ENCODE assay signal across 7 mouse cellular contexts in genomic region chr9:41207130-41208104, GRCm38 (mm10). TPM values are rescaled to one million over a fixed set of nuclear protein-coding genes. Genes with fewer than 3 reads are reported as not detected.
DNase-seq lines count a peak whose midpoint lies in the region; ATAC-seq and TF ChIP-seq lines count a peak whose summit lies in the region.

No protein-coding gene starts in this region.

- no peaks in the 10 kb centered on the region for H3K36me3 ChIP-seq in embryonic facial prominence, embryonic 10.5 days (replicated peaks)
- H3K36me3 ChIP-seq in intestine, postnatal 0 days (ENCODE audit: control insufficient read depth, insufficient read depth) = no peaks in the 10 kb centered on the region
- no peaks in the 10 kb centered on the region for H3K36me3 ChIP-seq in midbrain, embryonic 12.5 days
- H3K36me3 ChIP-seq in small intestine, adult 2 months (ENCODE audit: control insufficient read depth, insufficient read depth, low read length) = no peaks in the 10 kb centered on the region

- peak overlapping the region; percentile 56 for H3K4me2 ChIP-seq in intestine, postnatal 0 days (replicated peaks; ENCODE audit: low read depth)
- peak overlapping the region; percentile 45 for H3K4me2 ChIP-seq in midbrain, embryonic 12.5 days (replicated peaks)

- H3K4me1 ChIP-seq in embryonic facial prominence, embryonic 10.5 days = peaks cover 36% of the 10 kb centered on the region
- no peaks in the 10 kb centered on the region for H3K4me1 ChIP-seq in intestine, postnatal 0 days (replicated peaks; ENCODE audit: control insufficient read depth, insufficient read depth, low read length)
- peaks cover 7% of the 10 kb centered on the region for H3K4me1 ChIP-seq in midbrain, embryonic 12.5 days
- H3K4me1 ChIP-seq in small intestine, adult 2 months (ENCODE audit: control insufficient read depth, insufficient read depth, insufficient read length, low read length) = no peaks in the 10 kb centered on the region

- TF ChIP-seq POLR2A in small intestine, adult 2 months (IDR thresholded peaks at IDR 0.05; ENCODE audit: low read depth, low read length) = no peak; the same call in 1 of the 2 replicates

- 7% methylated on average over 28 of the region's 28 CpGs for WGBS in embryonic facial prominence, embryonic 10.5 days
- 8% methylated on average over 28 of the region's 28 CpGs for WGBS in intestine, postnatal 0 days
- 9% methylated on average over 28 of the region's 28 CpGs for WGBS in midbrain, embryonic 12.5 days
- WGBS in small intestine, adult 2 months = 8% methylated on average over 28 of the region's 28 CpGs

- H3K9ac ChIP-seq in intestine, postnatal 0 days (ENCODE audit: low read depth, low read length) = peak overlapping the region; percentile 49
- H3K9ac ChIP-seq in midbrain, embryonic 12.5 days (replicated peaks) = no peak overlapping the region; the same call in 1 of the 2 replicates

- TF ChIP-seq CTCF in intestine, postnatal 0 days (IDR thresholded peaks at IDR 0.05; ENCODE audit: low read depth) = peak; percentile 91
- TF ChIP-seq CTCF in small intestine, adult 2 months (IDR thresholded peaks at IDR 0.05; ENCODE audit: extremely low read depth, insufficient read length, insufficient replicate concordance, low read depth, low read length) = peak; percentile 85; the same call in 1 of the 2 replicates

- H3K9me3 ChIP-seq in embryonic facial prominence, embryonic 10.5 days = no peaks in the 10 kb centered on the region
- H3K9me3 ChIP-seq in intestine, postnatal 0 days (ENCODE audit: control insufficient read depth) = no peaks in the 10 kb centered on the region
- no peaks in the 10 kb centered on the region for H3K9me3 ChIP-seq in midbrain, embryonic 12.5 days

- peak overlapping the region; percentile 54 for H3K4me3 ChIP-seq in embryonic facial prominence, embryonic 10.5 days
- peak overlapping the region; percentile 24 for H3K4me3 ChIP-seq in intestine, postnatal 0 days (ENCODE audit: low read depth, low read length)
- peak overlapping the region; percentile 32 for H3K4me3 ChIP-seq in midbrain, embryonic 12.5 days
- H3K4me3 ChIP-seq in small intestine, adult 2 months (ENCODE audit: low read depth, low read length) = 0 out of 2 replicates have a peak overlapping the region, but pooled peaks have one; percentile 2

- DNase-seq in adrenal gland, postnatal 10 days = peak; percentile 94
- DNase-seq in embryonic facial prominence, embryonic 10.5 days (ENCODE audit: low spot score) = peak; percentile 93
- DNase-seq in gonadal fat pad, adult 2 months (ENCODE audit: low read depth) = peak; percentile 79
- DNase-seq in left cerebral cortex, postnatal 4 days = peak; percentile 98

- intact Hi-C loops in left cerebral cortex, postnatal 4 days (cut with DNase I) = no loop called here

- peak overlapping the region; percentile 90 for H3K27ac ChIP-seq in embryonic facial prominence, embryonic 10.5 days (replicated peaks)
- H3K27ac ChIP-seq in intestine, postnatal 0 days (ENCODE audit: low read depth, low read length) = peak overlapping the region; percentile 79
- H3K27ac ChIP-seq in midbrain, embryonic 12.5 days (replicated peaks) = peak overlapping the region; percentile 83
- peak overlapping the region; percentile 45; the same call in 1 of the 2 replicates for H3K27ac ChIP-seq in small intestine, adult 2 months (ENCODE audit: insufficient read depth, low read depth, low read length)

- H3K27me3 ChIP-seq in embryonic facial prominence, embryonic 10.5 days (replicated peaks; ENCODE audit: low read depth, poor library complexity, severe bottlenecking) = no peaks in the 10 kb centered on the region
- H3K27me3 ChIP-seq in intestine, postnatal 0 days (replicated peaks; ENCODE audit: control insufficient read depth, insufficient read depth, low read length) = no peaks in the 10 kb centered on the region
- H3K27me3 ChIP-seq in midbrain, embryonic 12.5 days = no peaks in the 10 kb centered on the region
- H3K27me3 ChIP-seq in small intestine, adult 2 months (ENCODE audit: control insufficient read depth, insufficient read depth, low read length) = no peaks in the 10 kb centered on the region

- peak; percentile 96 for ATAC-seq in intestine, postnatal 0 days
- ATAC-seq in midbrain, embryonic 12.5 days (ENCODE audit: low FRiP score, low read depth) = peak; percentile 93

RNA-seq across cellular contexts. Expression of gene Ubash3b, which starts 45.9 kb away (rescaled TPM):
- 1 to 10 TPM; 3.0 to 5.4 TPM for total RNA-seq in adrenal gland, postnatal 10 days (2021)
- polyA plus RNA-seq in embryonic facial prominence, embryonic 10.5 days (2016; fragmentation: Nextera tagmentation; extraction: Ambion mirVana) = 6.7 and 7.4 TPM in 2 replicates
- polyA plus RNA-seq in gonadal fat pad, adult 2 months (2012; rRNA removed) = 2.5 and 3.0 TPM in 2 replicates
- polyA plus RNA-seq in intestine, postnatal 0 days (2015; fragmentation: Nextera tagmentation; extraction: Ambion mirVana) = 6.3 and 7.2 TPM in 2 replicates
- total RNA-seq in left cerebral cortex, postnatal 4 days (2021) = 10 to 100 TPM; 24.9 to 29.0 TPM
- polyA plus RNA-seq in midbrain, embryonic 12.5 days (2016; fragmentation: Nextera tagmentation; extraction: Ambion mirVana) = 8.1 and 10.1 TPM in 2 replicates
- polyA plus RNA-seq in small intestine, adult 2 months (2012; rRNA removed) = 1.3 and 1.6 TPM in 2 replicates

Comparison
In these comparisons a context has a peak if more than half of its experiments do, and no peak if none do; other contexts are left out.
1. Peak in every context shown above with its lines: DNase-seq, ATAC-seq, H3K4me3 ChIP-seq and H3K27ac ChIP-seq.
2. H3K4me3 ChIP-seq: peak in every context shown above with its lines; median percentile 54 in embryonic facial prominence, embryonic 10.5 days; 32 in midbrain, embryonic 12.5 days; 24 in intestine, postnatal 0 days; 2 in small intestine, adult 2 months.